Mouse (Mus musculus) midbrain, postnatal 0 days (tissue): ENCODE results near the gene Mcm10. TPM values are rescaled to one million over a fixed set of nuclear protein-coding genes. Genes with fewer than 3 reads are reported as not detected.

Experiments used
- ATAC-seq: fragments of 200-750 bp; cut with Nextera tagmentation; 2 replicates; pipeline ENCODE4 v1.8.0; 2017; ENCODE audit warnings: moderate number of reproducible peaks, mild to moderate bottlenecking, moderate TSS enrichment, moderate library complexity; ENCODE audit not compliant: low FRiP score
- DNase-seq: peaks from one replicate; pipeline ENCODE4 v3.0.0-alpha.2; 2015; ENCODE audit warnings: low spot score
- H3K27ac ChIP-seq: fragments of 300-500 bp; sonication (generic); 2 replicates; pipeline ENCODE4 v1.5.1; 2014; ENCODE audit warnings: low read depth, mild to moderate bottlenecking, low read length, mixed read lengths
- H3K27me3 ChIP-seq: fragments of 300-500 bp; sonication (generic); 2 replicates; pipeline ENCODE4 v1.6.1; 2014; ENCODE audit warnings: low read length, control low read depth, mixed read lengths; ENCODE audit not compliant: insufficient read depth
- H3K36me3 ChIP-seq: fragments of 300-500 bp; sonication (generic); 2 replicates; pipeline ENCODE4 v1.6.1; 2014; ENCODE audit warnings: low read length, control low read depth, mixed read lengths; ENCODE audit not compliant: insufficient read depth
- H3K4me1 ChIP-seq: fragments of 300-500 bp; sonication (generic); 2 replicates; pipeline ENCODE4 v1.6.1; 2014; ENCODE audit warnings: mild to moderate bottlenecking, control low read depth, antibody characterized with exemption, low read length, mixed read lengths; ENCODE audit not compliant: insufficient read depth
- H3K4me2 ChIP-seq: fragments of 300-500 bp; sonication (generic); 2 replicates; pipeline ENCODE4 v1.6.1; 2014; ENCODE audit warnings: low read depth, mild to moderate bottlenecking, low read length, mixed read lengths; ENCODE audit not compliant: poor library complexity, severe bottlenecking
- H3K4me3 ChIP-seq: fragments of 300-500 bp; sonication (generic); 2 replicates; pipeline ENCODE4 v1.5.1; 2014; ENCODE audit warnings: low read depth, mild to moderate bottlenecking, low read length, moderate library complexity
- H3K9ac ChIP-seq: fragments of 300-500 bp; sonication (generic); replicated peaks from 2 replicates; pipeline ENCODE4 v1.6.1; 2014; ENCODE audit warnings: mild to moderate bottlenecking, low read length, moderate library complexity, mixed read lengths; ENCODE audit not compliant: poor library complexity, severe bottlenecking
- H3K9me3 ChIP-seq: fragments of 300-500 bp; sonication (generic); 2 replicates; pipeline ENCODE4 v1.6.1; 2016; ENCODE audit warnings: low read length, control low read depth
- CTCF ChIP-seq: IDR thresholded peaks from 2 replicates; pipeline ENCODE4 v1.5.1; 2016; ENCODE audit warnings: antibody characterized with exemption, mild to moderate bottlenecking
- WGBS: fragments of 180-500 bp; shearing (Covaris S2); extraction: QIAGEN DNeasy Blood & Tissue Kit; methylation state at CpG from one replicate; pipeline ENCODE4 v1.1.7; 2014; 5-methylcytosine and 5-hydroxymethylcytosine counted together
- polyA plus RNA-seq: library from polyadenylated mRNA; unstranded; fragments of >200 nt; fragmentation: Nextera tagmentation; extraction: Ambion mirVana; gene quantifications from 2 replicates; pipeline ENCODE4 v1.2.1, GENCODE M21; 2015
- total RNA-seq: library from RNA; depleted of rRNA; stranded (reverse); fragments of >200 nt; gene quantifications from 2 replicates; pipeline ENCODE4 v1.2.3, GENCODE M21; 2014

Gene Mcm10
- total and polyA plus RNA-seq, 2 experiments from 2014 or later = 1.3 to 5.0 TPM

DNA sequence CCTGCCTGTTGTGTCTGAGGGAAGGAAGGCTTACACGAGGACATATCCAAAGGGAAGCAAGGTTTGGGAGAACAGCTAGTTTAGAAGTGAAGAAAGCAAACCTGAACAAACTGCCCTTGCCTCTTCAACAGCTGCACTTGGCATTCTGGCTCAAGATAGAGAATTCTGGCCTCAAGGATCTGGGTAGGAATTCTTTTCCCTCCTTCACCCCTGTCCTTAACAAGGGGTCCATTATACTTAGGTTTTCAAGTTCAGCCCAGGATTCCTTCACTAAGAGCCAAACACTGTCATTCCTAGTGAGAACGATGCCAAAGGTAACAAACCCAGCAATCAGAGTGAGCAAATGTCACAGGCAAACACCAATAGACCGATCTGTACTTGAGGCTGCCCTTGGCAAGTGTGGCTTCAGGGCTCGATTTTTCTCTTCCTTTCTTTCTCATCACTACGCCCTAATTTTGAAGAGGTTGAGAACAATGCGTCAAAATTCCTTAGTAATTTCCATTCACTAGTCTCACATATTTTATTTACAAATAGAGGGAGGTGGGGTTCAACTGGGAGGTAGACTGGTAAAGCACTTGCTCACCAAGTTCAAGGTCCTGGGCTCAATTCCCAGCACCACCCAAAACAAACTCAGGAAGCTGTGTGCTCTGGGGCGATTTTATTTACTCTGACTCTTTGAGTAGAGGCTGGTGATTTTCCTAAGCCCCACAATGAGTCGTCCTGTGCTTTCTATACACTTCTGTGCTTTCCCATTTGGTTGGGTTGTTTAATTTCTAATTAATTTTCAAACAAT, 25.0 kb downstream of the Mcm10 start:
- no peak overlapping the region for H3K27ac ChIP-seq
- ATAC-seq = no peak
- DNase-seq = no peak
- H3K27me3 ChIP-seq = no peaks in the 10 kb centered on the region
- 84% methylated on average over 8 of the region's 8 CpGs for WGBS
- no peaks in the 10 kb centered on the region for H3K4me1 ChIP-seq
- TF ChIP-seq CTCF = no peak
- H3K36me3 ChIP-seq = no peaks in the 10 kb centered on the region
- no peak overlapping the region for H3K4me2 ChIP-seq
- no peak overlapping the region for H3K4me3 ChIP-seq
- no peak overlapping the region for H3K9ac ChIP-seq
- no peaks in the 10 kb centered on the region for H3K9me3 ChIP-seq

DNA sequence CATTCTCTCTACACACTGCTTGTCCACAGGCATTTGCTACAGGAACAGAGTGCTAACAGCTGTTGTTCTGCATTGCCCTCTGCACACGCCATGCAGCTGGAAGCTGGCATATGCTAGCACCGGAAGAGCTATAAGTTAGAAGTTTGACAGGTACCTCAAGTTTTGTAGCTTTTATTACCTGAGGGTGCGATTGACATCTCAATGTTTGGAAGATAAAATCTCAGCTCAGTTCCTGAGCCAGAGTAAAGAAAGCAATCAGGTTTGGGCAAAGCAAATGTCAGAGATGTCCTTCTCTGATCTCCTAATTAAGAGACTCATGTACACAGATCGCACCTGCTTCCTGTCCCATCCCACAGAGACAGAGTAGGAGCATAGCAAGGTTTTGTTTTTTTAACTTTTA, 25.8 kb downstream of the Mcm10 start:
- DNase-seq = no peak
- Histone ChIP-seq H3K27me3 (no peaks in the 10 kb centered on the region), H3K27ac (no peak overlapping the region), H3K4me1 (no peaks in the 10 kb centered on the region), H3K9ac (no peak overlapping the region), H3K4me3 (no peak overlapping the region), H3K9me3 (no peaks in the 10 kb centered on the region), H3K36me3 (no peaks in the 10 kb centered on the region), H3K4me2 (no peak overlapping the region)
- WGBS = 88% methylated on average over 4 of the region's 4 CpGs
- ATAC-seq = no peak
- TF ChIP-seq CTCF = no peak

DNA sequence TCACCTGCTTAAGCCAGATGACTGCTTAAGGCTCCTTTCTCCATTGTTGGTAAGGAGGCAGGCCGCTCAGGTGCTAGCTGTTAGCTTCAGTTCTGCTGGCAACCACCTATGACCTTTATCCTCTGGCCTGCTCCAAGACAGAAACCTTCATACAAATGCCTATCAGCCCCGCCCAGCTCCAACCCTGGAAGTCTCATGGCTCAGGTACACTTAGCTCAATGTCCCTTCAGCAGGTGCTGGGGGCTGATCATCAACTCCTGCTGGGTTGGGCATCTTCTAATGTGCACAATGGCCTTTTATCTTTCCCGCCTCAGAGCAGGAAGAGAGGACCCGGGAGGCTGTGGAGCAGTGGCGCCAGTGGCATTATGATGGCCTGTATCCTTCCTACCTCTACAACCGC, 27.6 kb downstream of the Mcm10 start:
- no peaks in the 10 kb centered on the region for H3K27me3 ChIP-seq
- 78% methylated on average over 6 of the region's 6 CpGs for WGBS
- H3K4me3 ChIP-seq = no peak overlapping the region
- H3K4me2 ChIP-seq = no peak overlapping the region
- TF ChIP-seq CTCF = no peak
- no peak overlapping the region for H3K27ac ChIP-seq
- H3K9ac ChIP-seq = no peak overlapping the region
- ATAC-seq (no peak), DNase-seq (no peak)
- H3K36me3 ChIP-seq = no peaks in the 10 kb centered on the region
- H3K9me3 ChIP-seq = no peaks in the 10 kb centered on the region
- H3K4me1 ChIP-seq = no peaks in the 10 kb centered on the region

DNA sequence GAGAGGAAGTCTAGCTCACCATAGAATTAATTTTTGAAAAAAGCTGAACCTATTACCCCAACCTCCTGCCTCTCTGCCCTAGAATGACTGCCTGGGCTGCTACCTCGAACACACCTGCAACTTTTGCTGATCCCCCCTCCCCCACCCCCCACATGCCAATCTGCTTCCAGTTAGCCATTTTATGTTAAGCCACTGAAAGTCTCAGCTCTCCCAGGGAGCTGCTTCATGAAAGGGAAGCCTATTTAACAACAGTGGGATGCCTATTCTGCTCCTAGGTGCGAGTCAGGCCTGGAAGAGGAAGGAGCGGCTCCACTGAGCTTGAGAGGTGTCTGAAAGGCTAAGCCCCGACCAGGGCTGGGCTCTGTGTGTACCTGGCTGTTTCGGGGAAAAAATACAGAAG, 28.6 kb downstream of the Mcm10 start:
- H3K4me2 ChIP-seq = no peak overlapping the region
- no peaks in the 10 kb centered on the region for H3K27me3 ChIP-seq
- H3K36me3 ChIP-seq = no peaks in the 10 kb centered on the region
- H3K9me3 ChIP-seq = no peaks in the 10 kb centered on the region
- 27% methylated on average over 5 of the region's 5 CpGs for WGBS
- no peak for ATAC-seq
- TF ChIP-seq CTCF = no peak
- H3K4me3 ChIP-seq = no peak overlapping the region
- H3K27ac ChIP-seq = no peak overlapping the region; the same call in 1 of the 2 replicates
- no peak for DNase-seq
- no peaks in the 10 kb centered on the region for H3K4me1 ChIP-seq
- no peak overlapping the region for H3K9ac ChIP-seq

DNA sequence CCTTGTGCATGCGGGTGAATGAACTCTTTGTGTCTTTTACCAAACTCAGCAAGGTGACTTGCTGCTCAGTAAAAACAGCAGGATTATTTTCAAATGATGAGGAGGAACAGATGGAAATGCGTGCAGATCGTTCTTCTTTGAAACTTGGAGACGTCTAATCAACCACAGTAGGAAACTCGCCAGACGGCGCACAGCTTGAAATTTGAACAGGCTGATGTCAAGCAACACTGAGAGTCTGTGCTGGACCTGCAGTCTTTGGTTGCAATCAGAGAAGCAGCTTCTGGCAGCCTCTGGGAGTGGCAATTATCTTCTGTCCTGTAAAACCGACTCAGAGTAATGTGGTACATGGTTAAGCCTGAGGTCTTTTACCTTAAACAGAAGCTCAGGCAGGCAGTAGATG, 34.5 kb downstream of the Mcm10 start:
- Histone ChIP-seq H3K4me1 (no peaks in the 10 kb centered on the region), H3K4me2 (no peak overlapping the region), H3K9ac (no peak overlapping the region), H3K36me3 (no peaks in the 10 kb centered on the region), H3K9me3 (no peaks in the 10 kb centered on the region), H3K27me3 (no peaks in the 10 kb centered on the region), H3K4me3 (no peak overlapping the region), H3K27ac (no peak overlapping the region)
- TF ChIP-seq CTCF = no peak
- WGBS = 32% methylated on average over 8 of the region's 8 CpGs
- ATAC-seq (no peak), DNase-seq (peak; percentile 79)

GRCm38 (mm10) chr2:4975807-4976206, 36.8 kb downstream of the Mcm10 start, which contains the start of gene Ucma:
Ucma (plus strand) TSS chr2:4976122.
- no peak within 1 kb of the TSS for H3K4me3 ChIP-seq
- no peak within 1 kb of the TSS for H3K27ac ChIP-seq
- 71% methylated on average over 5 of the region's 5 CpGs for WGBS
- DNase-seq (peak; percentile 45), ATAC-seq (no peak)
- TF ChIP-seq CTCF = no peak
- H3K36me3 ChIP-seq = no peaks in the 10 kb centered on the region
- H3K9ac ChIP-seq = no peak within 1 kb of the TSS
- no peak within 1 kb of the TSS for H3K4me2 ChIP-seq
- H3K4me1 ChIP-seq = no peaks in the 10 kb centered on the region
- H3K27me3 ChIP-seq = no peaks in the 10 kb centered on the region
- H3K9me3 ChIP-seq = no peaks in the 10 kb centered on the region
